Mouse (Mus musculus): ENCODE results near the gene Erc1. TPM values are rescaled to one million over a fixed set of nuclear protein-coding genes. Genes with fewer than 3 reads are reported as not detected.
"Not testable (repeated sequence)": the region's sequence is repeated elsewhere in the genome, so short reads cannot be mapped to it uniquely, and the experiment has no call there.

The Erc1 gene
- polyA plus RNA-seq, 1 experiment from 2014 or later: 38.1 TPM

DNA sequence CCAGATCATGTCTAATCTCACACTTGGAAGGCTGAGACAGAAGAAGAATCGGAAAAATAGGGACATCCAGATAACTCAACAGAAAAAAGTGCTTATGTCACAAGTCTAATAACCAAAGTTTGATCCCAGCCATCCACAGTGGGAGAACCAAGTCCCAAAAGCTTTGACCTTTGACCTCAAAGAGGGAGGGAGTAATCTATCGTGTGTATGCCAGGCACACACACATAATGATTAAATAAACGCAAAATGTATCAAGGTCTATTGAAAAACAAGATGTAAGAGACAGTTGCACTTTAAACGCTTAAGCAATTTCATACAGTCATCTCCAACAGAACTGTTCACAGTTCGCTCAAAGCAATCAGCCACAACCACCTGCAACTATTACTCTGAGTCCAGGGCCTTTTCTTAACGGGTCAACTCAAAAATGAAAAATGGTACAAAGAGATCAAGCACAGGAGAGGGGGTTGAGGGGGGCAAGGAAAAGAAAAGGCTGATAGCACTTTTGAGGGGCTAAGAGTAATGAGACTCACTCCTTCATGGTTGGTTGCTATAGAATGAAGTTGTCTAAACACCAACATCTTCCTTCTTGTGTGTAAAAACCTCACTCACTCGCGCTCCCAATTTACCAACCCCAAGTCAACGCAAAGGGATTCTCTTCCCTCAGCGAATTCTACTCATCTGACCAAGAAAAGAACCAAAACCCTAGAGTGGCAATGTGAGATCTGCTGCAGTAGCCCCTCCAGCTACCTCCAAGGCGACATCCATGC lies 1.0 kb downstream of the Erc1 start:
- Histone ChIP-seq H3K4me3 (peak overlapping the region; percentile 80), H3K4me1 (replicated peaks) (peaks cover 30% of the 10 kb centered on the region), H3K9me3 (no peaks in the 10 kb centered on the region), H3K4me2 (peak overlapping the region; percentile 69), H3K27ac (replicated peaks) (peak overlapping the region; percentile 98), H3K36me3 (no peaks in the 10 kb centered on the region), H3K9ac (peak overlapping the region; percentile 94), H3K27me3 (no peaks in the 10 kb centered on the region)
- no peak for ATAC-seq (ENCODE audit: low read depth)
- 26% methylated on average over 11 of the region's 11 CpGs for WGBS

DNA sequence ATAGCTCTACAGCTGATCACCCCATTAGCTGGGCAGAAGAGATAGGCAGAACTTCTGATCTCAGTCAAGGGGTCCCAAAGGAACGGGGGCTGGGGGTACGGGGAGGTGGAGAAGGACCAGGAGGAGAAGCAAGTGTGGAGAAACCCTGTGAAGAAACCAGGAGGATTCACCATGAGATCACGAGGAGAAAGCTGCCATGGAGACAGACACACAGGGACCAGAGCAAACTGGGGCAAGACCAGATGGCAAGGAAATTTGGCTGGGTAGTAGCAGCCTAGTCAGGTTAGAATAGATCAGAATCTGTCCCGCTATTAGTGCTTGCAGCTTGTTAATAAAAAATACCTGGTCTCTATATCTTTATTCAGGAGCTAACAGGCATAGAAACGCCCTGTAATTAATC lies 18.0 kb downstream of the Erc1 start:
- WGBS: 78% methylated on average over 5 of the region's 5 CpGs
- no peak overlapping the region for H3K9ac ChIP-seq
- H3K27me3 ChIP-seq: no peaks in the 10 kb centered on the region
- no peak overlapping the region for H3K4me3 ChIP-seq
- no peak overlapping the region for H3K4me2 ChIP-seq
- H3K4me1 ChIP-seq (replicated peaks): peaks cover 4% of the 10 kb centered on the region; the same call in 1 of the 2 replicates
- no peak for ATAC-seq (ENCODE audit: low read depth)
- no peaks in the 10 kb centered on the region for H3K36me3 ChIP-seq
- H3K9me3 ChIP-seq: no peaks in the 10 kb centered on the region
- H3K27ac ChIP-seq (replicated peaks): no peak overlapping the region

DNA sequence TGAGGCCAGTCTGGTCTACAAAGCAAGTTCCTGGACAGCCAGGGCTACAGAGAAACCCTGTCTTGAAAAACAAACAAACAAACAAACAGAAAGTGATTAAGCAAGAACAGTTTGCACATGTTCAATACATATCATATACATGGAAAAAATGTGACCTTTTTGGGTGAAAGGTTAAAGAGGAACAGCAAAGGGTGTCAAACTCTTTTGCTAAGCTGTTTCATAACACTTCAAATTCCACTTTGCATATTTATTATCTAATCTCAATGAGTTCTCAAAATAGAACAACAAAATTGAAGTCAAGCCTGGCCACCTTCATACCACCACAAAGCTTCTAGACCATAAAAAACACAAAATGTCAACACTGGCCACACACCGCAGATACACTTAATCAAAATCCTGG lies 19.8 kb downstream of the Erc1 start:
- H3K36me3 ChIP-seq: peaks cover 14% of the 10 kb centered on the region
- H3K4me2 ChIP-seq: no peak overlapping the region
- H3K9ac ChIP-seq: no peak overlapping the region
- H3K9me3 ChIP-seq: no peaks in the 10 kb centered on the region
- 98% methylated on average over 1 of the region's 1 CpGs for WGBS
- no peak overlapping the region for H3K27ac ChIP-seq (replicated peaks)
- ATAC-seq (ENCODE audit: low read depth): no peak
- no peaks in the 10 kb centered on the region for H3K27me3 ChIP-seq
- no peak overlapping the region for H3K4me3 ChIP-seq
- H3K4me1 ChIP-seq (replicated peaks): 0 out of 2 replicates have a peak, but pooled peaks cover 4% of the 10 kb centered on the region

- Histone ChIP-seq H3K27me3 (no peaks in the 10 kb centered on the region), H3K9me3 (no peaks in the 10 kb centered on the region), H3K4me1 (replicated peaks) (0 out of 2 replicates have a peak, but pooled peaks cover 8% of the 10 kb centered on the region), H3K4me2 (no peak overlapping the region), H3K4me3 (no peak overlapping the region), H3K36me3 (peaks cover 14% of the 10 kb centered on the region), H3K9ac (no peak overlapping the region), H3K27ac (replicated peaks) (no peak overlapping the region)
- WGBS: 87% methylated on average over 4 of the region's 4 CpGs
- ATAC-seq (ENCODE audit: low read depth): no peak
Measured at GRCm38 (mm10) chr6:119826701-119827100, 21.3 kb downstream of the Erc1 start.

- H3K36me3 ChIP-seq: peaks cover 19% of the 10 kb centered on the region
Measured at GRCm38 (mm10) chr6:119822216-119822615, 25.8 kb downstream of the Erc1 start.

DNA sequence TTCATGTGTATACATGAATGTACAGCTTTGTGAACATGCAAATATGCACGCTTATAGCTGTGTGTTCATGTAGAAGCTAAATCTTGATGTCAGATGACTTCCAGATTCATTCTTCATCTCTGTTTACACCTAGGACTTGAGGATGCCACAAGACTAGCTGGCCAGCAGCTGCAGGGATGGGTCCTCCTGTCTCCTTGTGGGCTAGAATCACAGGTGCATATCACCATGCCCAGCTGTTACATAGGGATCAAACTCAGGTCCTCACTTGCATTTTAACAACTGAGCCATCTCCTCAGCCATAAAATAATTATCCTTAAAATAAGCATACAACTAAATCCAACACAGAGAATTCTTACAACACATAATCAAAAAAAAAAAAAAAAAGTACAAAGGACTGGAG lies 26.8 kb downstream of the Erc1 start:
- H3K36me3 ChIP-seq: peaks cover 19% of the 10 kb centered on the region
- no peaks in the 10 kb centered on the region for H3K9me3 ChIP-seq
- H3K4me1 ChIP-seq (replicated peaks): 0 out of 2 replicates have a peak, but pooled peaks cover 4% of the 10 kb centered on the region
- no peak overlapping the region for H3K4me2 ChIP-seq
- no peaks in the 10 kb centered on the region for H3K27me3 ChIP-seq
- 98% methylated on average over 1 of the region's 1 CpGs for WGBS
- ATAC-seq (ENCODE audit: low read depth): no peak
- H3K9ac ChIP-seq: no peak overlapping the region
- no peak overlapping the region for H3K4me3 ChIP-seq
- H3K27ac ChIP-seq (replicated peaks): no peak overlapping the region

More at GRCm38 (mm10) chr6:119822216-119822615, 25.8 kb downstream of the Erc1 start:
- no peak for ATAC-seq (ENCODE audit: low read depth)
- H3K27ac ChIP-seq (replicated peaks): no peak overlapping the region
- no peaks in the 10 kb centered on the region for H3K27me3 ChIP-seq
- no peak overlapping the region for H3K4me2 ChIP-seq
- 69% methylated on average over 1 of the region's 1 CpGs for WGBS
- 0 out of 2 replicates have a peak, but pooled peaks cover 6% of the 10 kb centered on the region for H3K4me1 ChIP-seq (replicated peaks)
- H3K9ac ChIP-seq: no peak overlapping the region
- H3K4me3 ChIP-seq: no peak overlapping the region
- no peaks in the 10 kb centered on the region for H3K9me3 ChIP-seq

- WGBS: 93% methylated on average over 4 of the region's 4 CpGs
- no peak overlapping the region for H3K4me2 ChIP-seq
Measured at GRCm38 (mm10) chr6:119818541-119818940, 29.4 kb downstream of the Erc1 start.

GRCm38 (mm10) chr6:119815426-119815825 lies 32.5 kb downstream of the Erc1 start:
- Histone ChIP-seq H3K4me1 (replicated peaks) (no peaks in the 10 kb centered on the region), H3K9me3 (no peaks in the 10 kb centered on the region), H3K36me3 (peaks cover 5% of the 10 kb centered on the region; the same call in 1 of the 2 replicates), H3K27me3 (no peaks in the 10 kb centered on the region), H3K9ac (no peak overlapping the region), H3K4me2 (no peak overlapping the region), H3K4me3 (no peak overlapping the region), H3K27ac (replicated peaks) (no peak overlapping the region)
- 81% methylated on average over 4 of the region's 4 CpGs for WGBS
- ATAC-seq (ENCODE audit: low read depth): no peak

More at GRCm38 (mm10) chr6:119818541-119818940, 29.4 kb downstream of the Erc1 start:
- Histone ChIP-seq H3K4me1 (replicated peaks) (0 out of 2 replicates have a peak, but pooled peaks cover 4% of the 10 kb centered on the region), H3K9ac (no peak overlapping the region), H3K4me3 (no peak overlapping the region), H3K36me3 (peaks cover 7% of the 10 kb centered on the region), H3K27me3 (no peaks in the 10 kb centered on the region), H3K27ac (replicated peaks) (no peak overlapping the region), H3K9me3 (no peaks in the 10 kb centered on the region)
- ATAC-seq (ENCODE audit: low read depth): no peak

DNA sequence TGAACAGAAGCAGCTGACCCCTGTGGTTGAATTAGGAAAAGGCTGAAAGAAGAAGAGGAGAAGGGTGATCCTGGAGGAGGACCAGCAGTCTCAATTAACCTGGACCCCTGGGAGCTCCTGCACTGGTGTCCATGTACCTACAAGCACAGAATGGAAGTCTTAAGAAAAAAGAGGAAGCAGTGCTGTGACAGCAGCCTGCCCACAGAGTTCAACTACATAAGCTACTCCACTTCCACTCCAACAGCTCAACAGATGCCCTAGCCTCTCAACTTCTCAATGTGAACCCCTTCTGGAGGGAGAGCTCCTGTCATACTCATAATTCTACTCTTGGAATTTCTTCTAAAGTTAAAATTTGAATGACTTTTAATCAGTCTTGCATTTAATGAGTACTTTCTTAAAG lies 34.9 kb downstream of the Erc1 start:
- H3K9ac ChIP-seq; H3K27ac ChIP-seq (replicated peaks); H3K4me1 ChIP-seq (replicated peaks); H3K27me3 ChIP-seq; H3K36me3 ChIP-seq; H3K4me3 ChIP-seq; H3K9me3 ChIP-seq; H3K4me2 ChIP-seq; ATAC-seq (ENCODE audit: low read depth): not testable (repeated sequence)

GRCm38 (mm10) chr6:119808726-119809505 lies 39.1 kb downstream of the Erc1 start:
- no peaks in the 10 kb centered on the region for H3K27me3 ChIP-seq
- no peaks in the 10 kb centered on the region for H3K36me3 ChIP-seq
- no peak overlapping the region for H3K9ac ChIP-seq
- no peak overlapping the region for H3K4me2 ChIP-seq
- no peak for ATAC-seq (ENCODE audit: low read depth)
- no peak overlapping the region for H3K27ac ChIP-seq (replicated peaks)
- WGBS: 92% methylated on average over 2 of the region's 2 CpGs
- H3K9me3 ChIP-seq: no peaks in the 10 kb centered on the region
- H3K4me1 ChIP-seq (replicated peaks): no peaks in the 10 kb centered on the region
- no peak overlapping the region for H3K4me3 ChIP-seq

- no peak overlapping the region for H3K9ac ChIP-seq
- H3K36me3 ChIP-seq: no peaks in the 10 kb centered on the region
- 0 out of 2 replicates have a peak, but pooled peaks cover 4% of the 10 kb centered on the region for H3K4me1 ChIP-seq (replicated peaks)
- no peak for ATAC-seq (ENCODE audit: low read depth)
- no peaks in the 10 kb centered on the region for H3K27me3 ChIP-seq
- no peak overlapping the region for H3K4me2 ChIP-seq
- 87% methylated on average over 2 of the region's 2 CpGs for WGBS
- no peaks in the 10 kb centered on the region for H3K9me3 ChIP-seq
- no peak overlapping the region for H3K4me3 ChIP-seq
- no peak overlapping the region for H3K27ac ChIP-seq (replicated peaks)
Measured at GRCm38 (mm10) chr6:119803239-119803638, 44.7 kb downstream of the Erc1 start.

DNA sequence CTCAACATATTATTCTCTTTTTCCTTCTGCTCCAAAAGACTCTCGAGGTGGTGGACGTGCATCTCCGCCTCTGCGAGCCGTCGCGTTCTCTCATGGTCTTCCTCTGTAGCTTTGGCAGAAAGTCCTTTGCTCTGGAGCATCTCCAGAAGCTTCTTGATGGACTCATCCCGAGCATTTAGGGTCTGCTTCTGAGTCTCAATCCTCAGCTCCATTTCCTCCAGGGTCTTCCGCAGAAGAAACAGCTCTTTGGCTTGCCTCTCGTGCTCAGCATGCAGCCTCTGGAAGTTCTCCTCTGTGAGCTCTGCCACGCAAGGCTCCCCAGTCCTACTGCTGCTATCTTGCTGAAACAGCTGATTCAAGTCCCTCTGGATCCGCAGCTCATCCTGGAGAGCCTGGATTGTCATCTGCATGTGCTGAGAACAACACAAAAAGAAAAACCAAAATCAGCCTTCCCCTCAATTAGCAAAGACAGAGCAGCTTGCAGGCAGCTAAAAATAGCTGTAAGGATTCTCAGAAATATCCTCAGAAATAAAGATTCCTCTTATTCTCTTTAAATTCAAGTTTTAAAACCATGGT lies 51.0 kb downstream of the Erc1 start:
- Histone ChIP-seq H3K9ac (no peak overlapping the region), H3K27ac (replicated peaks) (no peak overlapping the region), H3K27me3 (no peaks in the 10 kb centered on the region), H3K4me1 (replicated peaks) (no peaks in the 10 kb centered on the region), H3K9me3 (no peaks in the 10 kb centered on the region), H3K4me3 (no peak overlapping the region), H3K36me3 (peaks cover 9% of the 10 kb centered on the region; the same call in 1 of the 2 replicates), H3K4me2 (no peak overlapping the region)
- no peak for ATAC-seq (ENCODE audit: low read depth)
- WGBS: 89% methylated on average over 12 of the region's 12 CpGs
